Mouse (Mus musculus) liver, embryonic 12.5 days (tissue): ENCODE measurements around the gene Zic2. TPM values are rescaled to one million over a fixed set of nuclear protein-coding genes. Genes with fewer than 3 reads are reported as not detected.

Experiments used
- ATAC-seq: fragments of 200-750 bp; cut with Nextera tagmentation; 2 replicates; pipeline ENCODE4 v1.8.0; 2017; ENCODE audit warnings: moderate number of reproducible peaks, mild to moderate bottlenecking, moderate library complexity
- H3K27ac ChIP-seq: fragments of 300-500 bp; sonication (generic); 2 replicates; pipeline ENCODE4 v1.5.1; 2016; ENCODE audit warnings: mild to moderate bottlenecking
- H3K27me3 ChIP-seq: fragments of 300-500 bp; sonication (generic); replicated peaks from 2 replicates; pipeline ENCODE4 v1.6.1; 2016; ENCODE audit warnings: mild to moderate bottlenecking, moderate library complexity
- H3K36me3 ChIP-seq: fragments of 300-500 bp; sonication (generic); 2 replicates; pipeline ENCODE4 v1.6.1; 2016; ENCODE audit warnings: mild to moderate bottlenecking, moderate library complexity
- H3K4me1 ChIP-seq: fragments of 300-500 bp; sonication (generic); 2 replicates; pipeline ENCODE4 v1.6.1; 2016
- H3K4me2 ChIP-seq: fragments of 300-500 bp; sonication (generic); 2 replicates; pipeline ENCODE4 v1.6.1; 2016; ENCODE audit warnings: mild to moderate bottlenecking, moderate library complexity
- H3K4me3 ChIP-seq: fragments of 300-500 bp; sonication (generic); 2 replicates; pipeline ENCODE4 v1.5.1; 2016; ENCODE audit warnings: mild to moderate bottlenecking, moderate library complexity
- H3K9ac ChIP-seq: fragments of 300-500 bp; sonication (generic); 2 replicates; pipeline ENCODE4 v1.6.1; 2016; ENCODE audit warnings: mild to moderate bottlenecking, moderate library complexity
- H3K9me3 ChIP-seq: fragments of 300-500 bp; sonication (generic); replicated peaks from 2 replicates; pipeline ENCODE4 v1.6.1; 2016; ENCODE audit warnings: mild to moderate bottlenecking, moderate library complexity
- WGBS: fragments of 180-500 bp; shearing (Covaris S2); methylation state at CpG from one replicate; pipeline ENCODE4 v1.1.7; 2016; ENCODE audit not compliant: insufficient replicate concordance; 5-methylcytosine and 5-hydroxymethylcytosine counted together
- polyA plus RNA-seq: library from polyadenylated mRNA; unstranded; fragments of >200 nt; fragmentation: Nextera tagmentation; extraction: Ambion mirVana; gene quantifications from 2 replicates; pipeline ENCODE4 v1.2.1, GENCODE M21; 2016

The Zic2 gene
- polyA plus RNA-seq, 1 experiment from 2014 or later: not detected

GRCm38 (mm10) chr14:122481181-122481580, 5.9 kb downstream of the Zic2 start:
- Histone ChIP-seq H3K27ac (no peak overlapping the region), H3K9me3 (no peaks in the 10 kb centered on the region), H3K36me3 (no peaks in the 10 kb centered on the region), H3K27me3 (peaks cover 100% of the 10 kb centered on the region), H3K4me1 (no peaks in the 10 kb centered on the region; the same call in none of the 2 replicates), H3K4me3 (no peak overlapping the region), H3K4me2 (no peak overlapping the region), H3K9ac (no peak overlapping the region)
- ATAC-seq: no peak
- 9% methylated on average over 15 of the region's 15 CpGs for WGBS

GRCm38 (mm10) chr14:122482081-122483023, 7.1 kb downstream of the Zic2 start:
- Histone ChIP-seq H3K36me3 (no peaks in the 10 kb centered on the region), H3K27me3 (peaks cover 98% of the 10 kb centered on the region), H3K4me1 (no peaks in the 10 kb centered on the region; the same call in none of the 2 replicates), H3K27ac (no peak overlapping the region), H3K4me3 (no peak overlapping the region), H3K9ac (no peak overlapping the region), H3K9me3 (no peaks in the 10 kb centered on the region), H3K4me2 (no peak overlapping the region)
- no peak for ATAC-seq
- WGBS: 3% methylated on average over 38 of the region's 38 CpGs

GRCm38 (mm10) chr14:122483024-122483385, 7.8 kb downstream of the Zic2 start:
- H3K27me3 ChIP-seq: peaks cover 94% of the 10 kb centered on the region
- no peak for ATAC-seq
- H3K4me3 ChIP-seq: no peak overlapping the region
- H3K4me2 ChIP-seq: no peak overlapping the region
- H3K9ac ChIP-seq: no peak overlapping the region
- H3K9me3 ChIP-seq: no peaks in the 10 kb centered on the region
- WGBS: 6% methylated on average over 5 of the region's 5 CpGs
- no peaks in the 10 kb centered on the region for H3K36me3 ChIP-seq
- H3K4me1 ChIP-seq: no peaks in the 10 kb centered on the region; the same call in none of the 2 replicates
- H3K27ac ChIP-seq: no peak overlapping the region

- H3K9me3 ChIP-seq: no peaks in the 10 kb centered on the region
- H3K9ac ChIP-seq: no peak overlapping the region
- no peak overlapping the region for H3K27ac ChIP-seq
- no peaks in the 10 kb centered on the region; the same call in 1 of the 2 replicates for H3K4me1 ChIP-seq
- no peak for ATAC-seq
- WGBS: 3% methylated on average over 18 of the region's 18 CpGs
- no peaks in the 10 kb centered on the region for H3K36me3 ChIP-seq
- no peak overlapping the region for H3K4me2 ChIP-seq
- peaks cover 87% of the 10 kb centered on the region for H3K27me3 ChIP-seq
- H3K4me3 ChIP-seq: no peak overlapping the region
These were observed 8.6 kb downstream of the Zic2 start for GRCm38 (mm10) chr14:122483556-122484421.

GRCm38 (mm10) chr14:122484458-122484843, 9.2 kb downstream of the Zic2 start:
- no peak overlapping the region for H3K4me3 ChIP-seq
- H3K9me3 ChIP-seq: no peaks in the 10 kb centered on the region
- H3K27me3 ChIP-seq: peaks cover 87% of the 10 kb centered on the region
- WGBS: 11% methylated on average over 4 of the region's 4 CpGs
- no peak overlapping the region for H3K27ac ChIP-seq
- ATAC-seq: no peak
- no peaks in the 10 kb centered on the region for H3K4me1 ChIP-seq
- H3K9ac ChIP-seq: no peak overlapping the region
- H3K36me3 ChIP-seq: no peaks in the 10 kb centered on the region
- H3K4me2 ChIP-seq: no peak overlapping the region

GRCm38 (mm10) chr14:122484844-122485551, 9.8 kb downstream of the Zic2 start:
- ATAC-seq: no peak
- 2% methylated on average over 24 of the region's 24 CpGs for WGBS
- H3K9me3 ChIP-seq: no peaks in the 10 kb centered on the region
- no peak overlapping the region for H3K4me2 ChIP-seq
- H3K9ac ChIP-seq: no peak overlapping the region
- H3K4me3 ChIP-seq: no peak overlapping the region
- H3K36me3 ChIP-seq: no peaks in the 10 kb centered on the region
- no peak overlapping the region for H3K27ac ChIP-seq
- H3K4me1 ChIP-seq: no peaks in the 10 kb centered on the region
- H3K27me3 ChIP-seq: peaks cover 87% of the 10 kb centered on the region

GRCm38 (mm10) chr14:122485635-122486181, 10.5 kb downstream of the Zic2 start:
- H3K4me2 ChIP-seq: no peak overlapping the region
- H3K27ac ChIP-seq: no peak overlapping the region
- no peaks in the 10 kb centered on the region for H3K36me3 ChIP-seq
- peaks cover 87% of the 10 kb centered on the region for H3K27me3 ChIP-seq
- ATAC-seq: no peak
- no peaks in the 10 kb centered on the region for H3K9me3 ChIP-seq
- H3K4me1 ChIP-seq: peaks cover 5% of the 10 kb centered on the region
- H3K9ac ChIP-seq: no peak overlapping the region
- H3K4me3 ChIP-seq: no peak overlapping the region
- WGBS: 5% methylated on average over 12 of the region's 12 CpGs

- ATAC-seq: no peak
- 21% methylated on average over 1 of the region's 1 CpGs for WGBS
- H3K36me3 ChIP-seq: no peaks in the 10 kb centered on the region
- peaks cover 7% of the 10 kb centered on the region for H3K4me1 ChIP-seq
- no peak overlapping the region for H3K4me2 ChIP-seq
- H3K27me3 ChIP-seq: peaks cover 87% of the 10 kb centered on the region
- no peak overlapping the region for H3K27ac ChIP-seq
- H3K9ac ChIP-seq: no peak overlapping the region
- H3K4me3 ChIP-seq: no peak overlapping the region
- H3K9me3 ChIP-seq: no peaks in the 10 kb centered on the region
These were observed 11.4 kb downstream of the Zic2 start for GRCm38 (mm10) chr14:122486611-122487010.

- Histone ChIP-seq H3K4me1 (peaks cover 7% of the 10 kb centered on the region), H3K9me3 (no peaks in the 10 kb centered on the region), H3K4me2 (no peak overlapping the region), H3K36me3 (no peaks in the 10 kb centered on the region), H3K27ac (no peak overlapping the region), H3K9ac (no peak overlapping the region), H3K4me3 (no peak overlapping the region), H3K27me3 (peaks cover 82% of the 10 kb centered on the region)
- no peak for ATAC-seq
- WGBS: 12% methylated on average over 5 of the region's 5 CpGs
These were observed 12.1 kb downstream of the Zic2 start for GRCm38 (mm10) chr14:122487366-122487765.

GRCm38 (mm10) chr14:122489041-122489440, 13.8 kb downstream of the Zic2 start:
- Histone ChIP-seq H3K9me3 (no peaks in the 10 kb centered on the region), H3K27me3 (peaks cover 81% of the 10 kb centered on the region), H3K4me3 (no peak overlapping the region), H3K4me1 (peaks cover 7% of the 10 kb centered on the region), H3K9ac (no peak overlapping the region), H3K27ac (no peak overlapping the region), H3K4me2 (no peak overlapping the region), H3K36me3 (no peaks in the 10 kb centered on the region)
- ATAC-seq: no peak
- 4% methylated on average over 5 of the region's 5 CpGs for WGBS

GRCm38 (mm10) chr14:122489686-122490414, 14.6 kb downstream of the Zic2 start:
- no peaks in the 10 kb centered on the region for H3K36me3 ChIP-seq
- H3K27ac ChIP-seq: no peak overlapping the region
- H3K4me2 ChIP-seq: 0 out of 2 replicates have a peak overlapping the region, but pooled peaks have one; percentile 49
- H3K27me3 ChIP-seq: peaks cover 80% of the 10 kb centered on the region
- peaks cover 7% of the 10 kb centered on the region for H3K4me1 ChIP-seq
- WGBS: 7% methylated on average over 12 of the region's 12 CpGs
- no peak for ATAC-seq
- H3K9ac ChIP-seq: no peak overlapping the region
- H3K9me3 ChIP-seq: no peaks in the 10 kb centered on the region
- no peak overlapping the region for H3K4me3 ChIP-seq
